Mouse (Mus musculus) Patski (cell line): ENCODE results near the gene Krt32. TPM values are rescaled to one million over a fixed set of nuclear protein-coding genes. Genes with fewer than 3 reads are reported as not detected.

Source experiments
- ATAC-seq: fragments of 100-300 bp; one replicate; pipeline ENCODE4 v1.8.0; 2021
- CTCF ChIA-PET: fragments of 350-600 bp; sonication (Branson Sonifier 250); formaldehyde crosslinking; loops from one replicate; lab custom pipeline; 2022; ENCODE audit warnings: inconsistent platforms; lab: Charles Lee
- POLR2A ChIA-PET: fragments of 350-600 bp; sonication (Branson Sonifier 250); formaldehyde crosslinking; loops from one replicate; lab custom pipeline; 2022; ENCODE audit warnings: antibody characterized with exemption, inconsistent platforms; lab: Charles Lee
- DNase-seq: peaks from one replicate; pipeline ENCODE4 v3.0.0-alpha.2; 2011; ENCODE audit warnings: low read depth, low spot score
- H3K27me3 ChIP-seq: fragments of 371-371 bp; one replicate; pipeline ENCODE4 v1.5.1; 2021
- CTCF ChIP-seq: fragments of 100-300 bp; IDR thresholded peaks from one replicate; pipeline ENCODE4 v1.5.1; 2021
- in situ Hi-C: fragments of 300-500 bp; cut with MboI; formaldehyde crosslinking; loops from 3 replicates; pipeline ENCODE4 v1.11.1; 2018; ENCODE audit warnings: low pct_unique_long_range_greater_than_20kb, mixed read lengths
- polyA plus RNA-seq: library from polyadenylated mRNA; unstranded; gene quantifications from one replicate; pipeline ENCODE4 v1.2.3, GENCODE M21; 2021

Krt32 gene
- polyA plus RNA-seq: not detected

GRCm38 (mm10) chr11:100087861-100088260, at the start of gene Krt32:
TSS of gene Krt32 (minus strand) at chr11:100088226.
- no peak for ATAC-seq
- in situ Hi-C loops: no loop called here
- TF ChIP-seq CTCF: no peak
- no peaks in the 10 kb centered on the region for H3K27me3 ChIP-seq
- DNase-seq: no peak
- ChIA-PET POLR2A (no interaction called here), CTCF (interaction anchor here (1.0 kb wide), 1 partner anchor 20 kb away, joined by 3 read pairs; no protein-coding TSS in a partner anchor)

GRCm38 (mm10) chr11:100137693-100138092, 49.7 kb upstream of the Krt32 start:
- in situ Hi-C loops: no loop called here
- DNase-seq: no peak
- ChIA-PET POLR2A (no interaction called here), CTCF (no interaction called here)
- ATAC-seq: no peak
- peaks cover 6% of the 10 kb centered on the region for H3K27me3 ChIP-seq
- TF ChIP-seq CTCF: no peak

GRCm38 (mm10) chr11:100136559-100136958, 48.5 kb upstream of the Krt32 start:
- in situ Hi-C loops: no loop called here
- peaks cover 6% of the 10 kb centered on the region for H3K27me3 ChIP-seq
- DNase-seq: no peak
- TF ChIP-seq CTCF: no peak
- ChIA-PET CTCF (no interaction called here), POLR2A (no interaction called here)
- ATAC-seq: no peak

- no peak for DNase-seq
- POLR2A ChIA-PET: interaction anchor here (1.2 kb wide), 1 partner anchor 8 kb away, joined by 6 read pairs; no protein-coding TSS in a partner anchor
- CTCF ChIA-PET: no interaction called here
- peaks cover 6% of the 10 kb centered on the region for H3K27me3 ChIP-seq
- in situ Hi-C loops: no loop called here
- TF ChIP-seq CTCF: no peak
- no peak for ATAC-seq
These were observed 47.7 kb upstream of the Krt32 start, which contains the start of gene Krt15 for GRCm38 (mm10) chr11:100135731-100136130. TSS of gene Krt15 (minus strand) at chr11:100135928.

DNA sequence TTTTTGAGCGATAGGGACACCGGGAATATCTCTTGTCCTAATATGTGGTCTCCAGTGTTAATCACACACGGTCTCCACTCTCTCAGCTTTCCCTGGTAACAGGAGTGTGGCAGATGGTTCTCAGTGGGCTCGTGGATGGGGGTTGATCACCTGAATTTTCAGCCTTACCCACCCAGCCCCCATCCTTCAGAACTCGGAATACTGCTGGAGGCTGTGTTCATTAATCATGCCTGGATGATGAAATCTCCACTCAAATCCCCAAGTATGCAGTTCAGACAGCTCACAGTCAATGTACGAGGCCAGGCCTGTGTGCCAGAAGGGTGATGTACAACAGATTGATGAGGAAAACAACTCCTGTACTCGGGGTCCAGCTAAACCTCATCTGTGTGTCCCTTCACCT, 36.9 kb upstream of the Krt32 start:
- CTCF ChIA-PET: interaction anchor here (0.8 to 1.1 kb wide), 2 partner anchors 9 to 11 kb away, joined by 3 read pairs; no protein-coding TSS in a partner anchor
- ATAC-seq (no peak), DNase-seq (no peak)
- TF ChIP-seq CTCF: no peak
- POLR2A ChIA-PET: no interaction called here
- H3K27me3 ChIP-seq: no peaks in the 10 kb centered on the region
- in situ Hi-C loops: no loop called here

DNA sequence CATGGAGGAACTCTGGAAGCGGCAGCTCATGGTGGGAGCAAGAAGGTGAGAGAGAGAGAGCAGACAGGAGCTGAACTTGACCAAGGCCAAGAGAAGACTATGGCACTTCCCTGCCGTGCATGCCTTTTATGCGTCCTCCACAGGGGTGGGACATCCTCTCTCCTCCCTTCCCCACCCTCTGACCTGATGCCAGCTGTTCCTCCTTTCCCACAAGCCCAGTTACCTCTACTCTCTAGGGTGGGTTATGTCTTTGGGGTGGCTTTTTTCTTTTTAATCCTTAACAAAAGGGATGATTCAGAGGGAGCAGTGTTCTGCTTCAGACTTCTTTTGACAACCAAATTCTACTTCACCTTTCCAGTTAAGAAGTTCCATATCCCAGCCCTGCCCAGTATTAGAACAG, 33.4 kb upstream of the Krt32 start, which contains the start of gene Krt13:
TSS of gene Krt13 (minus strand) at position 101 of the 400 bp plus-strand sequence.
- ChIA-PET POLR2A (no interaction called here), CTCF (no interaction called here)
- no peak for DNase-seq
- TF ChIP-seq CTCF: no peak
- ATAC-seq: no peak
- no peaks in the 10 kb centered on the region for H3K27me3 ChIP-seq
- in situ Hi-C loops: no loop called here

GRCm38 (mm10) chr11:100120331-100120730, 32.3 kb upstream of the Krt32 start:
- H3K27me3 ChIP-seq: no peaks in the 10 kb centered on the region
- ATAC-seq: no peak
- POLR2A ChIA-PET: no interaction called here
- no peak for TF ChIP-seq CTCF
- CTCF ChIA-PET: no interaction called here
- no peak for DNase-seq
- in situ Hi-C loops: no loop called here

DNA sequence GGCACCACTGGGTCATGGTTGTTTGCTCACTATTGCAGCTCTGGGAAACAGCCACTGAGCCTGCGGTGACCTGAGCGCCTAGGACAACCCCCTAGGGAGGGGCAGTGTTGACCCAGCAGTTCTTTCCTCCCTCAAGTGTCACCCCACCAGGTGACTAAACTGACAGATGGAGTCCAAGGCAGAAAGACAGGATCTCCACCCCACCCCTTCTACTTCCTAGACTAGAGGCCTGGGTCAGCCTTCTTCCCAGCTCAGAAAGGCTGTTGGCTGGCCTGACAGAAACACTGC, 25.7 kb upstream of the Krt32 start:
- DNase-seq: no peak
- no peaks in the 10 kb centered on the region for H3K27me3 ChIP-seq
- ChIA-PET POLR2A (no interaction called here), CTCF (interaction anchor here (0.5 to 1.3 kb wide), 3 partner anchors 11 to 171 kb away, joined by 3 read pairs; no protein-coding TSS in a partner anchor)
- TF ChIP-seq CTCF: no peak
- ATAC-seq: no peak
- in situ Hi-C loops: no loop called here

DNA sequence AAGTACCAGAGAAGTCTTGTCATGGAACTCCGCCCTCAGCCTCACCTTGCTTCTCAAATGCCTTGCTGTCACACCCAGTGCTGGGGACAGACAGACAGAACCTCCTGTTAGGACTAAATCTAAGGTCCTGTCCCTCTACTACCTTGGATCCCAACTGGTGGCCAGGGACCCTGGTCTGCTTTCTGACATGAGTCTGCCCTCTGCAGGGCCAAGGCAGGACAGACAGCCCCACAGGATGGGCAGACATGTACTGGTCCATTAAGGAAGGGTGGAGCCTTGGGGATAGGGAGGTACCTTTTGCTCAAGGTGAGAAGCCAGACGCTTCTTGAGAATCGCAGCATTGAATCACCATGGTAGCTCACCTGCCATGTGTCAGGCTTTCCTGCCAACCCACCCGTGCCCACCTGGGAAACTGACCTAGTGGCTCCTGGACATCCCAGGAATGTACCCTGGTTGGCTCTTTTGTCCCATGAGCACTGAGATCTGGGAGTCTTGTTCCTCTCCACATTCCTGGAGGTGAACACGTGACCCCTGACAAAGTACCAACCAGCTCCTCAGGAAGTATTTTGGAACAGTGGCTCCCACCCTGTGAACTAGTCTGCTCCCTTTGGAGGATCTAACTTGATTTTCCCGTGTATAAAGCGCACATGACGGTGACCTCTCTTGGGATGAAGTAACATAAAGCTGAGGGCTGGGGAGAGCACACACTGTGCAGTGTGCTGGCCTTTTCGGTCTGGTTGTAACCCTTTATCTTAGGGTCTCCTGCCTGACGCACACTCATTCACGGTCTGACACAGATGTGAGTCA, 25.1 kb upstream of the Krt32 start:
- no peak for TF ChIP-seq CTCF
- ATAC-seq (no peak), DNase-seq (no peak)
- CTCF ChIA-PET: interaction anchor here (0.5 to 1.3 kb wide), 2 partner anchors 12 to 170 kb away, joined by 3 read pairs; no protein-coding TSS in a partner anchor
- no peaks in the 10 kb centered on the region for H3K27me3 ChIP-seq
- in situ Hi-C loops: no loop called here
- POLR2A ChIA-PET: no interaction called here

DNA sequence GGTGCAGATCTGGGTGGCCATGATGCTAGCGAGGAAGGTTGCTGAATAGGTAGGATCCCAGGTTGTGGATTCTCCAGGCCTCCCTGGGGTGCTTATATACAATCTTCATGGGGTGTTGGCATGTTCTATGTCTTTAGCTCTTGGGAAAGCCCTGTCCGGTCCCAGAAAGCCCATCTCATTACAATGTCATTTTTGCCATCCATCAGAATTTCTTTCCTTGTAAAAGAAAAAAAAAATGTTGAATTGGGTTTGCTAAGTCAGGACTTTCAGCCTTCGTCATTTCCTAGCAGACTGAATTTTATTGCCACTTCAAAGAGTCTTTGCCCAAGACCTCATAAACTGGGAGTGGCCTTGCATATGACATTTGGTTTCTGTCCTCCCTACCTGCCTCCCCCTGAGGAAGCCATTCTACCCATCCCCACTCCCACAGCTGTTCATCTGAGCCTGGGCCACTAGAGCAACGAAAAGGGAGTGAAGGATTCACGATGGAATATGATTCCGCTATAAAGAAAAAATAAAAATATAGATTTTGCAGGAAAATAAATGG, 17.6 kb upstream of the Krt32 start, which contains the start of gene Krt36:
TSS of gene Krt36 (minus strand) at position 51 of the 547 bp plus-strand sequence.
- in situ Hi-C loops: no loop called here
- ATAC-seq: no peak

More for the DNA sequence above, 17.6 kb upstream of the Krt32 start, which contains the start of gene Krt36:
- ChIA-PET POLR2A (no interaction called here), CTCF (no interaction called here)
- no peak for DNase-seq
- no peaks in the 10 kb centered on the region for H3K27me3 ChIP-seq
- no peak for TF ChIP-seq CTCF
